Mouse (Mus musculus): ENCODE results near the gene Pbp2. TPM values are rescaled to one million over a fixed set of nuclear protein-coding genes. Genes with fewer than 3 reads are reported as not detected.

Gene Pbp2
- total RNA-seq, 2 experiments from 2014 or later: not detected

GRCm38 (mm10) chr6:135304576-135305260, 5.5 kb downstream of the Pbp2 start:
- intact Hi-C loops (cut with DNase I): no loop called here
- DNase-seq (ENCODE audit: low spot score): no peak

GRCm38 (mm10) chr6:135302421-135303125, 7.6 kb downstream of the Pbp2 start:
- intact Hi-C loops (cut with DNase I): no loop called here
- no peak for DNase-seq (ENCODE audit: low spot score)

GRCm38 (mm10) chr6:135300469-135300868, 9.7 kb downstream of the Pbp2 start:
- DNase-seq (ENCODE audit: low spot score): no peak
- intact Hi-C loops (cut with DNase I): no loop called here

DNA sequence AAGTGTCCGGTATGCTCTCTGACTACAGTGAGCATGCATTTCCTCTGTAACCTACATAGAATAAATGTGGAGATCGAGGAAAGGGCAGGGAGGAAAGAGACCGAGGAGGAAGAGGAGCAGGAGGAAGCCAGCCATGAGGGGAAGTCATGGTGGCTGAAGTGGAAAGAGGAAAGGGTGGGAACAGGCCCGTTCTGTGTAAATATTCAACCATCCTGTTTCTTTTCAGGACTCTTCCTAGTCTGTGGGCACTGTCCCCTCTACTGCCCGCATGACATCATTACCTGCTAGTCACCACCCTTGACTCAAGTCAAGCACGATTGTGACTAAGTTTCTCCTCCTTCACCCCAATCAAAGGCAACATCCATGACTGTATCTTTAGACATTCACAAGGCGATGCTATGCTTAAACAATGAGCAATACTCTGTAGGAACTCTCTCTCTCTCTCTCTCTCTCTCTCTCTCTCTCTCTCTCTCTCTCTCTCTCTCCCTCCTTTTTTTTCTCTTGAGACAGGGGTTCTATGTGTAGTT, 11.1 kb downstream of the Pbp2 start:
- intact Hi-C loops (cut with DNase I): loop anchor here (5.0 kb wide), 1 partner anchor 42 kb away; no protein-coding TSS in a partner anchor
- no peak for DNase-seq (ENCODE audit: low spot score)

DNA sequence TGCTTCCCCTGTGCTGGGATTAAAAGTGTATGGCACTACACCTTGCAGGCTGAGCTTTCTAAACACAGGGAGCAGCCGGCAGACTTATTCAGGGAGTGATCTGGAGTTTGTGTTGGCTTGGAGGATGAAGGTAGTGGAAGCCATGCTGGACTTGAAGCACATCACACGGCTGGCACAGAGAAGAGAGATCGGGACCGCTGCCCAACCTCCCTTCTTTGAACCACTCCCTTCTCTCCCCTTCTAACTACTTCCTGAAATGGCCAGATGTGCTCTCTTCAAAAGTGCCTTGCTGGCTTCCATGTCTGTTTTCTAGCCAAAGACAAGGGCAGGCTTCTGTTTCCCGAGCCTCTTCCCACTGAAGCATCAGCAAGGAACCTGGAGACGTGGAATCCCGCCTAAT, 12.6 kb downstream of the Pbp2 start:
- intact Hi-C loops (cut with DNase I): loop anchor here (5.0 kb wide), 1 partner anchor 40 kb away; no protein-coding TSS in a partner anchor
- DNase-seq (ENCODE audit: low spot score): no peak

- peak; percentile 22 for DNase-seq (ENCODE audit: low spot score)
- intact Hi-C loops (cut with DNase I): loop anchor here (5.0 kb wide), 1 partner anchor 39 kb away; no protein-coding TSS in a partner anchor
These were observed 13.9 kb downstream of the Pbp2 start for GRCm38 (mm10) chr6:135296267-135296666.

DNA sequence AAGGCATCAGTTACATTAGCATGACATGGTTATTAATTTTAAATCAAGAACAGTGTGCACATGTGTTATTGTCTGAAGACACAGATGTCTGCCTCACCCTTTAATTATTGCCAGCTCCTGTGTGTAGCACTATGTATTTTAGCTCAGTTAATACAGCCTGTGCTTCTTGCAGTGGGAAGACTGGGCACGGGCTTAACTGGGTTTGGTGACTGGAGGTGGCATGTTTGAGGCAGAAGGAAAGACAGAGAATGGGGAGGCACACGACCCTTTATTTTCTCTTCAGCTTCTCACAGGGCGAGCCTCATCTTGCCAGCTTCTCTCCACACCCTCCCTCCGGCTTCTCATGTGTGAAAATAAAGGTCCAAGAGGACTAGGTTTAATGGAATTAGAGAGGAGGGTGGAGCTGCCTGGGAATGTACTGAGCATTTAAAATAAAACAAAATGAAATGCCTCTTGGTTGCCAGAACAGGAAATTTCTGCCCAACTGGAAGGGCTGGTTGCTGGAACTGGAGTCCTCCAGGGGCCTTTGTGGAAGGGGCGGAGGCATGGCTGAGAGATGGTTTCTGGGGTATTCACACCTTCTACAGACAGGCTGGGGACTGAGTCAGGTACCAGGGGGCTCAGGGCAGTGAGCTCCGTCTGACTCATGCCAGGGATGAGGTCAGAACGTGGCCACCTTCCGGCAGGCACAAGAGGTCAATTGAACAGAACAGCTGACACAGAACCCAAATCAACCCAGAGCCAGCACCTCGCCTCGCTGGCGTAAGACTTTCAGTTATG, 14.9 kb downstream of the Pbp2 start:
- DNase-seq (ENCODE audit: low spot score): no peak
- intact Hi-C loops (cut with DNase I): loop anchor here (5.0 kb wide), 1 partner anchor 38 kb away; no protein-coding TSS in a partner anchor

- intact Hi-C loops (cut with DNase I): no loop called here
- no peak for DNase-seq (ENCODE audit: low spot score)
These were observed 16.1 kb downstream of the Pbp2 start for GRCm38 (mm10) chr6:135294150-135294549.

GRCm38 (mm10) chr6:135292391-135292790, 17.8 kb downstream of the Pbp2 start:
- DNase-seq (ENCODE audit: low spot score): no peak

GRCm38 (mm10) chr6:135279856-135280255, 30.3 kb downstream of the Pbp2 start:
- DNase-seq (ENCODE audit: low spot score): no peak
- intact Hi-C loops (cut with DNase I): no loop called here

More at GRCm38 (mm10) chr6:135292391-135292790, 17.8 kb downstream of the Pbp2 start:
- intact Hi-C loops (cut with DNase I): no loop called here

GRCm38 (mm10) chr6:135279286-135279685, 30.9 kb downstream of the Pbp2 start:
- no peak for DNase-seq (ENCODE audit: low spot score)
- intact Hi-C loops (cut with DNase I): no loop called here

DNA sequence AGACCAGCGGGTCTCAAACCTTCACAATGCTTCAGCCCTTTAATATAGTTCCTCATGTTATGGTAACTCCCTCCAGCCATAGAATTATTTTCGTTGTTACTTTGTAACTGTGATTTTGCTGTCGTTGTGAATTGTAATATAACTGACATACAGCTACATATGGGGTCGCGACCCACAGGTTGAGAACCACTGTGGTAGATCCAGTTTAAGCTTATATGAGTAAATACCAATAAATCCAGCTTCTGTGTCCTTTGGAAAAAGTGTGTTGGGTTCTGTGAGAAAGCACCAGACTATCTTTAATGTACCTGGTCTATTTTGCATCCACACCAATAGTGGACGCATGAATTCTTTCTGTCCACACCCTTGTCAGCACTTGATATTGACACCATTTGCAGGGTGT, 31.9 kb downstream of the Pbp2 start:
- intact Hi-C loops (cut with DNase I): no loop called here

GRCm38 (mm10) chr6:135276474-135277295, 33.5 kb downstream of the Pbp2 start:
- intact Hi-C loops (cut with DNase I): no loop called here
- no peak for DNase-seq (ENCODE audit: low spot score)

More for the DNA sequence above, 31.9 kb downstream of the Pbp2 start:
- no peak for DNase-seq (ENCODE audit: low spot score)

DNA sequence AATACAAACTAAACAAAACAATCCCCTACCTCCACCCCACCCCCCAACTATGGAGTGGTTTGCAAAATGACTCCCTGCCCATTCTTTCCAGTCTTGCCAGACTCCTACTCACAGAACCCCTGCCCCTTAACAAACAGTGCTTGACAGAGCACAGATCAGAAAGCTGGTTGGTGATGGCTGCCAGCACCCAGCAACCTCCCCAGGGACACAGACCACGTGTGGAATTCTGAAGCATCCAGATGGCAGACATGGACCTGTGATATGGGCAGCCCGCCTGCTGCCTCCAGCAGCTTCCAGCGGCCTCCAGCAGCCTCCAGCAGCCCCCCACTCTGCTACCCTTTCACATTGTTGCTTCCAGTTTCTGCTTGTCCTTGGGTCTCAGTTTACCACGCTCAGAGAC, 35.0 kb downstream of the Pbp2 start:
- intact Hi-C loops (cut with DNase I): no loop called here
- DNase-seq (ENCODE audit: low spot score): no peak

GRCm38 (mm10) chr6:135273066-135273465, 37.1 kb downstream of the Pbp2 start:
- DNase-seq (ENCODE audit: low spot score): no peak
- intact Hi-C loops (cut with DNase I): no loop called here

DNA sequence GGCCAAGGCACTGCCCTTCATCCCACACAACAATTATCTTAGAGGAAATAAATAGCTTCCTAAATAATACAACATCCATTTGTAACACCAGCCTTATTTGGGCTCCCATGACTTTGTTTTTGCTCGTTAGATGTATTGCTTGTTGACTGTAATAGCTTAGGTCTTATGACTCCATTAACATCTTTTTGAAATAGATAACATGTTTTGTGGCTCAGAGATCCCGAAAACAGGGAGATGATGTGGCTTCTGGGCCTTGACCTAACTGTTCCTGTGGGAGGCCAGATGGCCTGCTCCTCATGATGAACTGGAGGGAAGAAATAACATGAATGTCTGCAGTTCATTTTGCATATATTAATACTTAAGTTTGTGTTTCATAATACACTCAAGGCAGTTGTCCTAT, 38.4 kb downstream of the Pbp2 start:
- DNase-seq (ENCODE audit: low spot score): no peak
- intact Hi-C loops (cut with DNase I): no loop called here

DNA sequence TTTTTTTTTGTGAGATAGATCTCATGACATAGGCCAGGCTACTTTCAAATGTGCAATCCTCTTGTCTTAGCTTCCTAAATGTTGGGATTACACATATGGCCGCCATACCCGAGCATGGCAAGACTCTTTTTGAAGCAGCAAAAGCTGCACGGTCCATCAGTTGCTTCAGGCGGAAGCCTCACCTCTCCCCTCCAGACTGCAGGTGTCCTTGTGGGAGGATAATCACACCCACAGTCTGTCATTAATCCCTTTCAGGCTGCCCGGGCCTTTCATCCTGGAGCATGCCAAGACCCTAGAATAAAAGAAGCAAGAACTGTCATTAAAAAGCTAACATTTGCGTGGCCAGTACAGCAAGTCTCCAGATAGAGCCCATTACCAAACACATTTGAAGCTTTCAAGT, 40.6 kb downstream of the Pbp2 start:
- intact Hi-C loops (cut with DNase I): no loop called here
- DNase-seq (ENCODE audit: low spot score): no peak

DNA sequence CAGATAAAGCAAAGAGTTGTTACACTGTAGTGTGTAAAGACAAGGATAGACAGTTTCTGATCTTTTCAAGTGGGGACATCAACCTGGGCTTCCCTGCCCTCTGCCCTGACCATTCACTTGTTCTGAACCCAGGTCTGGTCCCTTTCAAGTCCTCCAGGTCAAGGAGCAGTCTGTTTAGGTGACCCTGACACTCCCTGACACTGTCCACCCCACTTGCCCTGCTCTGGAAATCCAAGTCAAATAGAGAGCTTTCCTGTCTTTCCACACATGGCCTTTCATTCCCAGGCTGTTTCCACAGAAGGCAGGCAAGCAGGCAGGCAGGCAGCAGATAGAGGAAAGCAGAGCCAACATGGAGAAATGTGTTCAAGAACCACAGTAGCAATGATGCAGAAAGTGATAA, 41.8 kb downstream of the Pbp2 start:
- intact Hi-C loops (cut with DNase I): no loop called here
- DNase-seq (ENCODE audit: low spot score): no peak

GRCm38 (mm10) chr6:135267221-135267620, 43.0 kb downstream of the Pbp2 start:
- DNase-seq (ENCODE audit: low spot score): no peak
- intact Hi-C loops (cut with DNase I): no loop called here

Measured in heart, postnatal 25 days (tissue).